Mouse (Mus musculus) liver, embryonic 14.5 days (tissue): ENCODE results near the gene Tatdn3. TPM values are rescaled to one million over a fixed set of nuclear protein-coding genes. Genes with fewer than 3 reads are reported as not detected.
"Not testable (repeated sequence)": the region's sequence is repeated elsewhere in the genome, so short reads cannot be mapped to it uniquely, and the experiment has no call there.

Source experiments
- ATAC-seq: fragments of 200-750 bp; cut with Nextera tagmentation; 2 replicates; pipeline ENCODE4 v1.8.0; 2017; ENCODE audit warnings: moderate number of reproducible peaks, mild to moderate bottlenecking, moderate library complexity; ENCODE audit not compliant: insufficient read depth
- DNase-seq, 3 experiments: peaks; one replicate each; pipeline ENCODE4 v3.0.0-alpha.2; 2012 to 2013; ENCODE audit warnings: low read depth in 3 of 3, low spot score in 3 of 3
- H3K27ac ChIP-seq: fragments of 300-500 bp; sonication (generic); 2 replicates; pipeline ENCODE4 v1.5.1; 2014; ENCODE audit warnings: moderate library complexity, mild to moderate bottlenecking, control low read depth, inconsistent platforms
- H3K27me3 ChIP-seq: fragments of 300-500 bp; sonication (generic); 2 replicates; pipeline ENCODE4 v1.6.1; 2014; ENCODE audit warnings: mild to moderate bottlenecking, low read length, moderate library complexity; ENCODE audit not compliant: control insufficient read depth, insufficient read depth
- H3K36me3 ChIP-seq: fragments of 300-500 bp; sonication (generic); replicated peaks from 2 replicates; pipeline ENCODE4 v1.6.1; 2014; ENCODE audit warnings: low read depth; ENCODE audit not compliant: control insufficient read depth, insufficient read depth
- H3K4me1 ChIP-seq, 2 experiments: fragments of 200-500 bp in 1 of 2; fragments of 300-500 bp in 1 of 2; sonication (generic) in 1 of 2; replicated peaks; 2 replicates each; pipeline ENCODE4 v1.6.1; 2012 to 2014; ENCODE audit warnings: antibody characterized with exemption in 1 of 2, inconsistent platforms in 1 of 2, low read length in 1 of 2; ENCODE audit not compliant: control insufficient read depth in 2 of 2, insufficient read depth in 2 of 2
- H3K4me2 ChIP-seq: fragments of 300-500 bp; sonication (generic); 2 replicates; pipeline ENCODE4 v1.6.1; 2014; ENCODE audit warnings: low read depth, mild to moderate bottlenecking, control low read depth, moderate library complexity
- H3K4me3 ChIP-seq, 2 experiments: fragments of 200-500 bp in 1 of 2; fragments of 300-500 bp in 1 of 2; sonication (generic) in 1 of 2; 2 replicates each; pipeline ENCODE4 v1.5.1; 2012 to 2014; ENCODE audit warnings: low read depth in 2 of 2, low read length in 2 of 2, mild to moderate bottlenecking in 2 of 2, control low read depth in 1 of 2, inconsistent platforms in 1 of 2, moderate library complexity in 1 of 2; ENCODE audit not compliant: insufficient read depth in 1 of 2
- H3K9ac ChIP-seq: fragments of 300-500 bp; sonication (generic); replicated peaks from 2 replicates; pipeline ENCODE4 v1.6.1; 2014; ENCODE audit warnings: mild to moderate bottlenecking, control low read depth, moderate library complexity
- H3K9me3 ChIP-seq: fragments of 300-500 bp; sonication (generic); 2 replicates; pipeline ENCODE4 v1.6.1; 2016; ENCODE audit warnings: low read length, mixed read lengths; ENCODE audit not compliant: control insufficient read depth
- CTCF ChIP-seq: IDR thresholded peaks from 2 replicates; pipeline ENCODE4 v1.5.1; 2016; ENCODE audit warnings: antibody characterized with exemption, low read depth, control low read depth
- EP300 ChIP-seq: IDR thresholded peaks from 2 replicates; pipeline ENCODE4 v1.6.1; 2016; ENCODE audit warnings: antibody characterized with exemption, low read depth
- WGBS: fragments of 180-500 bp; shearing (Covaris S2); extraction: QIAGEN DNeasy Blood & Tissue Kit; methylation state at CpG from one replicate; pipeline ENCODE4 v1.1.7; 2014; ENCODE audit not compliant: insufficient replicate concordance; 5-methylcytosine and 5-hydroxymethylcytosine counted together
- polyA plus RNA-seq, 2 experiments: library from polyadenylated mRNA; depleted of rRNA in 1 of 2; stranded (reverse) in 1 of 2; unstranded in 1 of 2; fragments of >200 nt; fragmentation: Nextera tagmentation in 1 of 2; extraction: Ambion mirVana in 1 of 2; gene quantifications; 2 replicates each; pipeline versions ENCODE4 v1.2.1 to v1.2.3; 2012 to 2014

Tatdn3 gene
- polyA plus RNA-seq, 2 experiments = 6.5 to 8.5 TPM

DNA sequence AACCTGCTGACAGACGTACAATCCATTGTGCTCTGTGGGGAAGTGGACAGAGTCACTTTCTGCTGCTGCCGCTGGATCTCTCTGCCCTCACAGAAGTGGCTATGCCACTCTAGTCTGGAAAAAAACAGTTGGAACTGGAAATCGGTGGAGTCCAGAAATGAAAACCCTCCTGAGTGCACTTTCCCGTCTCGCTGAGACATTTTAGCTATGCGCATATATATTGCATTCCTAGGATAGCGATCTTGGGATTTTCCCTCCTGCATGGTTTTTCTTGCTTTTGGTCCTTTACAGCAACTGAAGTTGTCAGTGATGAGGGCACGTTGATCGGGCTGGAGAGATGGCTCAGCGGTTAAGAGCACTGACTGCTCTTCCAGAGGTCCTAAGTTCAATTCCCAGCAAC, 32.5 kb downstream of the Tatdn3 start:
- Histone ChIP-seq H3K4me3 (no peak overlapping the region), H3K27me3 (no peaks in the 10 kb centered on the region), H3K27ac (no peak overlapping the region), H3K9me3 (no peaks in the 10 kb centered on the region), H3K9ac (no peak overlapping the region), H3K4me1 (peaks cover 3 to 8% of the 10 kb centered on the region in 2 experiments; a peak in 3 of 4 replicates), H3K4me2 (no peak overlapping the region), H3K36me3 (no peaks in the 10 kb centered on the region)
- WGBS = 58% methylated on average over 10 of the region's 10 CpGs
- ATAC-seq (no peak), DNase-seq (no peak)
- TF ChIP-seq CTCF = no peak
- no peak for TF ChIP-seq EP300

DNA sequence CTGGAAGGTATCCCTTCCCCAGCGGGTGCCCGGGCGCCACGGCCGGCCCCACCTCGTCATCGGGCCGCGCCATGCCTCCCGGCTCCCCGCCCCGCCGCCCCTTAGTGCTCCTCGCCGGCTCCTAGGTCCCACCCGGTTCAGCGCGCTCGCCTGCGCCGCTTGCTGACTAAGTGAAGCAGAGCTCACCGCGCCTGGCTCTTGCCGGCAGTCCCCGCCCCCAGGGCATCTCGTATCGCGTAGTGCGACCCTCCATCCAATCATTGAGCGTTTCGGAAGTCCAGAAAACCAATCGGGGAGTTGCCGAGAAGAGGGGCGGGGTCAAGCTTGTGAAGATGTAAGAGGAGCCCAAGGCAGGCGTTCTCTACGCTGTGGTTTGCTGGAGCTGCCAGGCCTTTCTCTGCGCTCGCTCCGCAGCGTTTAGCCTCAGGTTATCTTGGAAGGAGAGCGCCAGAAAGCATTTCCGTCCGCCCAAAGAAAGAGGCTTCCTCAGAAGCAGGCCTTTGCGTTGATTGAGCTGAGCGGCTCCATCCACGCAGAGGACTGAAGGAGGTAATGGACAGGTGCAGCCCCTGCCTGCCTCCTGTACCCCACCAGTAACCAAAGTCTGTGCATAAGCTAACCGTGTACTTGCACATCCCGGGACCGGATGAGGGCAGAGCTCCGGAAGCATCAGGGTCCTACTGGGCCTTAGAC, 36.6 kb downstream of the Tatdn3 start, which contains the start of gene Flvcr1:
Flvcr1 (minus strand) TSS at position 138 of the 693 bp plus-strand sequence.
- peak within 1 kb of the TSS; percentile 69 to 72 for H3K4me3 ChIP-seq
- H3K4me1 ChIP-seq = peaks cover 3 to 9% of the 10 kb centered on the region in 2 experiments
- peak within 1 kb of the TSS; percentile 79 for H3K4me2 ChIP-seq
- peak within 1 kb of the TSS; percentile 57 for H3K9ac ChIP-seq
- H3K36me3 ChIP-seq = no peaks in the 10 kb centered on the region
- ATAC-seq (peak; percentile 99), DNase-seq (peak; percentile 98 to 99 (median 99))
- no peaks in the 10 kb centered on the region for H3K9me3 ChIP-seq
- peak within 1 kb of the TSS; percentile 52 for H3K27ac ChIP-seq
- under 1% methylated on average over 44 of the region's 50 CpGs for WGBS
- TF ChIP-seq CTCF (peak; percentile 60), EP300 (no peak)
- H3K27me3 ChIP-seq = no peaks in the 10 kb centered on the region

DNA sequence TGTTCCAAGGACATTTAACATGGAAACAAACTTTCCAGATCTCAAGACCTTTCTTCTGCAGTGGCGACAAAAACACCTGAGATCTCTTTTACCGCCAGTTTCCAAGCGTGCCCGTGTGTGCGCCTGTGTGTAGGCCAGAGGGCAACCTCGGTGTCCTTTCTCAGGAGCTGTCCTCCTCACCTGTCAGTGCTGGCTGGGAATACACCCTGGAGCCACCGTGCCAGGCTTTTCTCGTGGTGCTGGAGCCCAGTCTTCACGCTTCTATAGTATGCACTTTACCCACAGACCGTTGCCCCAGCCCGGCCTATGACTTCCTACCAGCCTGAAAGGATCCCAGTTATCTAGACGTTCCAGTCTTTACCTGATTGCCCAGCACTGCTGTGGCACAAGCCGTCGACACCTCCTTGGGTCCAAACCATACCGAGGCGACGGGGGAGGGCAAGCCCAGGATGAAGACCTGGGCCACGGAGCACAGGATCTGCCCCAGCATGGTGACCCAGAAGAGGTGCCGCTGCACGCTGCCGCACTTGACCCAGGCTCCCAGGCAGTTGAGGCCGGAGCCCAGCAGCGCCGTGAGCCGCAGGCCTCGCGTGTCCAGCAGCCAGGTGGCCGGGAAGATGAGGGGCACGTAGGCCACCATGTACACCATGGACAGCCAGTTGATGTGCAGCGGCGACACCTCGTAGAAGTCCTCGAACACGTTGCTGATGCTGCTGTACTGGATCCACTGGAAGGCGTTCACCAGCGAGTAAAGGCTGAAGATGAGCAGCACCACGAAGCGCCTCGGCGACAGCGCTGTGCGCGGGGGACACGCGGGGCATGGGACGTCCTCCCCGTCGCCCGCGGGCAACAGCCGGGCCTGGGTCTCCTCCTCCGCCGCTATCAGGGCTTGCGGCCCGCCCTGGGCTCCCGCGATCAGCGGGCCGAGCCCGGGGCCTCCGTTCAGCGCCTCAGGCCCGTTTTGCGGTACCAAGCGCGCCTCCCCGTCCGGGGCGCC, 37.4 kb downstream of the Tatdn3 start:
- Histone ChIP-seq H3K4me2 (peak overlapping the region; percentile 79), H3K4me3 (peak overlapping the region; percentile 68 to 69), H3K36me3 (no peaks in the 10 kb centered on the region), H3K4me1 (peaks cover 3 to 9% of the 10 kb centered on the region in 2 experiments), H3K27ac (peak overlapping the region; percentile 17), H3K9ac (peak overlapping the region; percentile 57), H3K27me3 (no peaks in the 10 kb centered on the region), H3K9me3 (no peaks in the 10 kb centered on the region)
- no peak for DNase-seq
- TF ChIP-seq EP300 (no peak), CTCF (no peak)
- 4% methylated on average over 69 of the region's 69 CpGs for whole genome bisulfite sequencing
- peak; percentile 55 for ATAC-seq

DNA sequence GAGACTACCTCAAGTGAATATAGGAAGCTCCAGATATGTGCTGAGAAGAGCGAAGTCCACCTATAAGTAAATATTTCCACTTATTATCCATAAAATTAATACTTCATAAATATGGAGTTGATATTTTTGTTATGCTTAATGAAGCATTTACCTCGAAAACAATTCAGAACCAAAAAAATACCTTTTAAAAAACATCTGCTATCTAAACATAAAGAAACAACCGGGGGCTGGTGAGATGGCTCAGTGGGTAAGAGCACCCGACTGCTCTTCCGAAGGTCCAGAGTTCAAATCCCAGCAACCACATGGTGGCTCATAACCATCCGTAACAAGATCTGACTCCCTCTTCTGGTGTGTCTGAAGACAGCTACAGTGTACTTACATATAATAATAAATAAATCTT, 38.9 kb downstream of the Tatdn3 start:
- H3K27ac ChIP-seq, H3K9ac ChIP-seq, H3K9me3 ChIP-seq, H3K27me3 ChIP-seq, H3K36me3 ChIP-seq, ATAC-seq, DNase-seq, H3K4me2 ChIP-seq, H3K4me3 ChIP-seq, H3K4me1 ChIP-seq: not testable (repeated sequence)
- 79% methylated on average over 5 of the region's 6 CpGs for WGBS

DNA sequence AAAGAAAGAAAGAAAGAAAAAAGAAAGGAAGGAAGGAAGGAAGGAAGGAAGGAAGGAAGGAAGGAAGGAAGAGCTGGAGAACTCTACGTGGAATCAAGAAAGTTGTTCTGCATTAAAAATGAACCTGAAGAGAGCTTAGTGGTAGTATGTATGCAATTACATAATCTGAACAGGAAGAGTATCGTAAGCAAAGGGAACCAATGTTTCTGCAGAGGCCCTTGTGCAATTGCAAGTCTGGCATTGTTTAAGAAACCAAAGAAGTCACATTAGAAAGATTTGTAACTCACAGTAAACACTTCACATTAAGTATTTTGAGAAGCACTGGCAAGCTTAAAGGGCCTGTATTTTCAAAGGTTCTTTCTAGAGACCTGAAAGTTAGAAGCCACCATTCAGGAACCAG, 39.6 kb downstream of the Tatdn3 start:
- Histone ChIP-seq H3K27me3 (no peaks in the 10 kb centered on the region), H3K4me2 (no peak overlapping the region; the same call in 1 of the 2 replicates), H3K9me3 (no peaks in the 10 kb centered on the region), H3K27ac (no peak overlapping the region), H3K36me3 (no peaks in the 10 kb centered on the region), H3K4me3 (no peak overlapping the region), H3K9ac (no peak overlapping the region), H3K4me1 (peaks cover 3 to 9% of the 10 kb centered on the region in 2 experiments)
- TF ChIP-seq EP300 (no peak), CTCF (no peak)
- DNase-seq = no peak
- WGBS = 63% methylated on average over 2 of the region's 2 CpGs
- ATAC-seq = no peak
